Mouse (Mus musculus) CH12.LX (cell line): ENCODE measurements around the gene Usp37.

ENCODE experiments used
- CHD2 ChIP-seq: IDR thresholded peaks from 2 replicates; pipeline ENCODE4 v1.6.1; 2011; ENCODE audit warnings: low read length, improper control_type of control experiment
- CTCF ChIP-seq, 2 experiments: IDR thresholded peaks in 1 of 2; conservative IDR thresholded peaks in 1 of 2; 2 replicates each; pipeline ENCODE4 v1.5.1; 2011 to 2012; ENCODE audit warnings: low read depth in 2 of 2, low read length in 2 of 2, improper control_type of control experiment in 1 of 2, inconsistent platforms in 1 of 2, mild to moderate bottlenecking in 1 of 2, moderate library complexity in 1 of 2
- EP300 ChIP-seq: IDR thresholded peaks from 2 replicates; pipeline ENCODE4 v1.6.1; 2011; ENCODE audit warnings: low read length, improper control_type of control experiment
- NRF1 ChIP-seq: IDR thresholded peaks from 2 replicates; pipeline ENCODE4 v1.6.1; 2014; ENCODE audit warnings: low read depth, mild to moderate bottlenecking, inconsistent platforms, low read length, improper control_type of control experiment, moderate library complexity
- POLR2A ChIP-seq: IDR thresholded peaks from 2 replicates; pipeline ENCODE4 v1.6.1; 2011; ENCODE audit warnings: low read depth, mild to moderate bottlenecking, improper control_type of control experiment, low read length
- RCOR1 ChIP-seq: conservative IDR thresholded peaks from 2 replicates; pipeline ENCODE4 v1.6.1; 2012; ENCODE audit warnings: low read depth, mild to moderate bottlenecking, inconsistent platforms, low read length, improper control_type of control experiment
- TCF12 ChIP-seq: IDR thresholded peaks from 2 replicates; pipeline ENCODE4 v1.6.1; 2014; ENCODE audit warnings: low read depth, mild to moderate bottlenecking, inconsistent platforms, low read length, improper control_type of control experiment
- USF1 ChIP-seq: IDR thresholded peaks from 2 replicates; pipeline ENCODE4 v1.6.1; 2014; ENCODE audit warnings: low read depth, mild to moderate bottlenecking, inconsistent platforms, low read length, improper control_type of control experiment
- ZMIZ1 ChIP-seq: IDR thresholded peaks from 2 replicates; pipeline ENCODE4 v1.6.1; 2012; ENCODE audit warnings: low read depth, mild to moderate bottlenecking, inconsistent platforms, low read length, improper control_type of control experiment

DNA sequence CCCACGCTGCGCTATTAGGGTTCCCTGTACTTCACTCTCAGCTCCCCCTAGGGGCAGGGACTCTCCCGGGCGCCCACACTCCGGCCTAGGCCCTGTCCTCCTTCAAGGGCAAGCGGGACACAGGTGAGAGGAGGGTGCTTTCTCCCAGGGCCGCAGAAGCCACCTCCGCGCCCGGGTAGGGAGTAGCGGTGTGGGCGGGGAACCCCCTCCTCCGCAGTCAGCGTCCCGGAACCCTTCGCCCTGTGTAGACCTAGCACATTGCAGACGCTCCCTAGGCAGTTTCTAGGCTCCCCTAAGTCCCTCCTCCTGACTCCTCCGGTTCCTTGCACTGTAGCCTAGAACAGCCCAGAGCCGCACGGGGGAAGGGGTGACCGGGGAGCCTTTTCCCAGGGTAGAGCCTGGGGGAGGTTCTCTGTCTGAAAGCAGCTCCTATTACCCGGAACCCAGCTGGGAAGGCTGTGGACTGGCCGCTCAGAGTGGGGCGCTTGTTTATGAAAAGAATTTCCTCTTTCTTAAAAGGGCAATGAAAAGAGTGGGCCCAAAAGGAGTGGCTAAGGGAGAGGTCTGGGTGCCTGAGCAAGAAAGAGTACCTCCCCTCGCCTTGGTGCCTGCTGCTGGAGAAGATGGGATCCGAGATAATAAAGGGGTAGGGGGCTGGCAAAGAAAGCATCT lies 157.2 kb downstream of the Usp37 start:
- TF ChIP-seq ZMIZ1 (0 out of 2 replicates have a peak, but pooled peaks have one; percentile 17), TCF12 (peak; percentile 83), CHD2 (peak; percentile 19; the same call in 1 of the 2 replicates), CTCF (conservative IDR thresholded peaks at IDR 0.05 in 1 of 2, IDR thresholded peaks at IDR 0.05 in 1 of 2; ENCODE audit: low read depth in 2 of 2, low read length in 2 of 2) (peak in 1 of 2 experiments; percentile 82; a peak in 2 of 4 replicates), USF1 (no peak), EP300 (peak; percentile 7; the same call in 1 of the 2 replicates), POLR2A (peak; percentile 70), RCOR1 (peak; percentile 96), NRF1 (no peak)
